Mouse (Mus musculus): ENCODE results near the gene 4930435E12Rik. TPM values are rescaled to one million over a fixed set of nuclear protein-coding genes. Genes with fewer than 3 reads are reported as not detected.

Gene 4930435E12Rik
- polyA plus RNA-seq, 1 experiment from 2014 or later: not detected

DNA sequence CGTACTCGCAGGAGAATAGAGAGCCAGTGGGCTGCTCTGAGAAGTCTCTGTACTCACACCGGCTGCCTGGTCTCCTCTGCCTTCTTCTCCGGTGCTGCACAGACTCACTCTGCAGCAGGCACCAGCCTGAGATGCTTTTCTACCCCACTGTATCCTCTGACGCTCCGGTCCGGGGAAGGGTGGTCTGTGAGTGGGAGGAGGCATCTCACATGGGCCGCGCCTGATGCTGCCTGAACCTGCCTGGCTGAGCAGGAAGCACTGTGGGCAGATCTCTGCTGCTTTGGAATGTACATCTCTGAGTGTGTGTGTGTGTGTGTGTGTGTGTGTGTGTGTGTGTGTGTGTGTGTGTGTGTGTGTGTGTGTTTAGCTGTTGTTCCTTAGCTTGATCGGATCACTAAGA is 28.5 kb downstream of the 4930435E12Rik start, which contains the start of gene Upk1b:
Gene Upk1b (minus strand): TSS at position 238 of the 400 bp plus-strand sequence.
- 30% methylated on average over 10 of the region's 10 CpGs for WGBS
- Histone ChIP-seq H3K4me2 (replicated peaks; ENCODE audit: low read depth, low read length) (no peak within 1 kb of the TSS), H3K27ac (ENCODE audit: low read depth, low read length) (no peak within 1 kb of the TSS)

DNA sequence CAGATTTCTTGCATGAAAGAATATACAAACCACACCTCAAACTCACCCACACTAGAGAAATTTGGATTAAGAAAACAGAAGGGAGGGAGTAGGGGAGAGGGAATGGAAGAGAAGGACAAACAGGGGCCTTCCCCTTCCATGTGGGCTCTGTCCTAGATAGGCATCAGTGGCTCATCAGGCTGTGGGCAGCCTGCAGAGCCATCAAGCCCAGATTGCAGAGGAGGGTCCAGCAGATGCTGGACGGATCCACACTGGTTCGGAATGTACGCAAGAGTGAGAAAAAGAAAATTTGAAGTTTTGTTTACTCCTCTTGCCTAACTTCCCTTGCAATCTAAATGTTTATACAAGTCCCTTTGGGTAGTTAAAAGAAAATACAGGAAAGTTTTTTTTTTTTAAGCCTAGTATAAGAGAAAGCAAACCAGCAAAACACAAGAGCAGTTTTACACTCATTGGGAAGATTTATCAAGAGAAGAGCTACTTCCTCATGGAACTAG is 29.5 kb downstream of the 4930435E12Rik start:
- ATAC-seq (ENCODE audit: low FRiP score, low TSS enrichment): no peak
- no peaks in the 10 kb centered on the region for H3K36me3 ChIP-seq (ENCODE audit: control insufficient read depth, insufficient read depth, low read length)
- H3K4me2 ChIP-seq (replicated peaks; ENCODE audit: low read depth, low read length): no peak overlapping the region

More for the DNA sequence above, 28.5 kb downstream of the 4930435E12Rik start, which contains the start of gene Upk1b:
- ATAC-seq (ENCODE audit: low FRiP score, low TSS enrichment): peak; percentile 75; the same call in 1 of the 2 replicates
- Histone ChIP-seq H3K9me3 (ENCODE audit: control insufficient read depth, low read length) (no peaks in the 10 kb centered on the region), H3K36me3 (ENCODE audit: control insufficient read depth, insufficient read depth, low read length) (no peaks in the 10 kb centered on the region), H3K4me3 (ENCODE audit: low read length) (no peak within 1 kb of the TSS), H3K4me1 (ENCODE audit: control insufficient read depth, insufficient read depth, low read length) (no peaks in the 10 kb centered on the region), H3K9ac (ENCODE audit: low read depth, low read length) (no peak within 1 kb of the TSS), H3K27me3 (ENCODE audit: control insufficient read depth, insufficient read depth, low read length) (no peaks in the 10 kb centered on the region)

DNA sequence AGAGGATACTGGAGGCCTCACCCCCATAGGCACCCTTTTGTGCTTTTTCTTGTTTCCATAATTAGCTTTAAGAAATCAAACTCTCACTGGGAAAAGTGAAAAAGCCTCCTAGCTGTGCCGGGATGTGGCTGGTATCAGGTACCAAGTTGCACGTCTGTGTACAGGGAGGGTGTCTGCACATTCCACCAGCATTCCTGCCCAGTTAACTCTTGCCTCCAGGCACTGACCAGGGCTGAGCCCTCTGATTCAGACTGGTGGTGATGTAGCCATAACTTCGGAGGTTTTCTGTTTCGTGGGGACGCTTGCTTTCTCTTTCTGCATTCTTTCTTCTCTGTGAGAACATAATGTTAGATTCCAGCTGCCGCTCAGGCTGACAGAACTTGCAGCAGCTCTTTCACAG is 35.4 kb downstream of the 4930435E12Rik start:
- no peak overlapping the region for H3K27ac ChIP-seq (ENCODE audit: low read depth, low read length)
- ATAC-seq (ENCODE audit: low FRiP score, low TSS enrichment): no peak

More for the DNA sequence above, 29.5 kb downstream of the 4930435E12Rik start:
- H3K27ac ChIP-seq (ENCODE audit: low read depth, low read length): no peak overlapping the region
- H3K27me3 ChIP-seq (ENCODE audit: control insufficient read depth, insufficient read depth, low read length): no peaks in the 10 kb centered on the region
- H3K4me3 ChIP-seq (ENCODE audit: low read length): no peak overlapping the region
- no peak overlapping the region for H3K9ac ChIP-seq (ENCODE audit: low read depth, low read length)
- H3K4me1 ChIP-seq (ENCODE audit: control insufficient read depth, insufficient read depth, low read length): no peaks in the 10 kb centered on the region
- WGBS: 74% methylated on average over 3 of the region's 3 CpGs
- H3K9me3 ChIP-seq (ENCODE audit: control insufficient read depth, low read length): no peaks in the 10 kb centered on the region

DNA sequence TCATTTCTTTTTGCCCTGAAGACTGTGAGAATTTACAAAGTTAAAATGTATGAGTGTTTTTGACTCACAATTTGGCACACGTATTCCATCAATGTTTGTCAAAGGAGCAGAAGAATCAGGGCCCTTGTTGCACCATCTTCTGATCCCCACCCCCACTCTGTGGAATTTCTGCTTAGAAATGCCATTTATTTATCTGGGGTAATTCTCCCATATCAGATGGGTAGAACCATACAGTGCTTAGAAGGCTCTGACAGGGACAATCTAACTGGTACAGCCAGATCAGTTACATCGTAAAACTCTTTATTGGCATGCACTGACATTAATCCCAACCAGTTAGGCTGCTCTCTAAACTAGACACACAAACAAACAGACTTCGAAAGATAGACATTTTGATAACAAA is 38.6 kb downstream of the 4930435E12Rik start:
- H3K9me3 ChIP-seq (ENCODE audit: control insufficient read depth, low read length): no peaks in the 10 kb centered on the region
- no peaks in the 10 kb centered on the region for H3K27me3 ChIP-seq (ENCODE audit: control insufficient read depth, insufficient read depth, low read length)
- no peaks in the 10 kb centered on the region for H3K36me3 ChIP-seq (ENCODE audit: control insufficient read depth, insufficient read depth, low read length)
- no peaks in the 10 kb centered on the region for H3K4me1 ChIP-seq (ENCODE audit: control insufficient read depth, insufficient read depth, low read length)
- WGBS: 74% methylated on average over 3 of the region's 3 CpGs
- H3K4me2 ChIP-seq (replicated peaks; ENCODE audit: low read depth, low read length): no peak overlapping the region
- H3K9ac ChIP-seq (ENCODE audit: low read depth, low read length): no peak overlapping the region
- ATAC-seq (ENCODE audit: low FRiP score, low TSS enrichment): no peak
- no peak overlapping the region for H3K27ac ChIP-seq (ENCODE audit: low read depth, low read length)
- no peak overlapping the region for H3K4me3 ChIP-seq (ENCODE audit: low read length)

More for the DNA sequence above, 35.4 kb downstream of the 4930435E12Rik start:
- no peaks in the 10 kb centered on the region for H3K27me3 ChIP-seq (ENCODE audit: control insufficient read depth, insufficient read depth, low read length)
- no peaks in the 10 kb centered on the region for H3K36me3 ChIP-seq (ENCODE audit: control insufficient read depth, insufficient read depth, low read length)
- H3K4me3 ChIP-seq (ENCODE audit: low read length): no peak overlapping the region
- no peaks in the 10 kb centered on the region for H3K4me1 ChIP-seq (ENCODE audit: control insufficient read depth, insufficient read depth, low read length)
- H3K9ac ChIP-seq (ENCODE audit: low read depth, low read length): no peak overlapping the region
- H3K4me2 ChIP-seq (replicated peaks; ENCODE audit: low read depth, low read length): no peak overlapping the region
- no peaks in the 10 kb centered on the region for H3K9me3 ChIP-seq (ENCODE audit: control insufficient read depth, low read length)
- 44% methylated on average over 6 of the region's 6 CpGs for WGBS

DNA sequence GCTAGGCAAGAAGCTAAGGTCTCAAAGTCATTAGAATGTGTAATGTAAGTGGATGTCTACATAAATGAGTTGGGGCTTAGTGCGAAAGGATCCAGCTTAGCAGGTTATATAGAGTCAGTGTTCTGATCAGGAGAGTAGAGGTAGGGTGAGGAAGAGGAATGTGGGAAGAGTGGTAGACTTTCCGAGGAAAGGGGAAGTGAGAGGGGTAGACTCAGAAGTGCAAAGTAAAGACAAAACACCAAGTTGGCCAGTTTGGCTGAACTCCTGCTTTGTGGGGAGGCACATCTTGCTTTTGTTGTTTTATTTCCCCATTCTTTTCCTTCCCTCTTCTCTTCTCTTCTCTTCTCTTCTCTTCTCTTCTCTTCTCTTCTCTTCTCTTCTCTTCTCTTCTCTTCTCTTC is 39.5 kb downstream of the 4930435E12Rik start:
- ATAC-seq (ENCODE audit: low FRiP score, low TSS enrichment): no peak
- H3K9me3 ChIP-seq (ENCODE audit: control insufficient read depth, low read length): no peaks in the 10 kb centered on the region

DNA sequence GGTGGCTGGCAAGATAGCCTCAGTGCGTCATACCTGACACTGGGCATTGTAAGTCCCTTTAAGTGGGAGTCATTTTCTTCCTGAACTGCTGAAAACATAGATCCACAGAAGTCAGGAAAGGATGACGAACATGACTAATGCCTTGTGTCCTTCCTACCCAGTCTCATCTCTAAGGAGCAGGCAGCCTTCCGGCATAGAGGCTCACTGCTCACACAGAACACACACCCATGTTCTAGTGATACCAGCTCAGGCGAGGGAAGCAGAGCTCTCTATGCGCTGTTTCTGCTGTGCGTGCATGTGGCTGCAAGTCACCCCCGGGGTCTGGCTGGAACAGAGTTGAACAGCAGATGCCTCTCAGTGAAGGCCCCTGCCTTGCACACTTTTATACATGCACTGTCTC is 43.2 kb downstream of the 4930435E12Rik start:
- Histone ChIP-seq H3K36me3 (ENCODE audit: control insufficient read depth, insufficient read depth, low read length) (no peaks in the 10 kb centered on the region), H3K4me3 (ENCODE audit: low read length) (no peak overlapping the region), H3K4me2 (replicated peaks; ENCODE audit: low read depth, low read length) (no peak overlapping the region), H3K9ac (ENCODE audit: low read depth, low read length) (no peak overlapping the region), H3K4me1 (ENCODE audit: control insufficient read depth, insufficient read depth, low read length) (no peaks in the 10 kb centered on the region), H3K27me3 (ENCODE audit: control insufficient read depth, insufficient read depth, low read length) (no peaks in the 10 kb centered on the region; the same call in 1 of the 2 replicates), H3K27ac (ENCODE audit: low read depth, low read length) (no peak overlapping the region), H3K9me3 (ENCODE audit: control insufficient read depth, low read length) (no peaks in the 10 kb centered on the region)
- WGBS: 85% methylated on average over 7 of the region's 7 CpGs
- ATAC-seq (ENCODE audit: low FRiP score, low TSS enrichment): no peak

More for the DNA sequence above, 39.5 kb downstream of the 4930435E12Rik start:
- Histone ChIP-seq H3K27me3 (ENCODE audit: control insufficient read depth, insufficient read depth, low read length) (no peaks in the 10 kb centered on the region; the same call in 1 of the 2 replicates), H3K36me3 (ENCODE audit: control insufficient read depth, insufficient read depth, low read length) (no peaks in the 10 kb centered on the region), H3K4me1 (ENCODE audit: control insufficient read depth, insufficient read depth, low read length) (no peaks in the 10 kb centered on the region), H3K4me2 (replicated peaks; ENCODE audit: low read depth, low read length) (no peak overlapping the region), H3K27ac (ENCODE audit: low read depth, low read length) (no peak overlapping the region), H3K9ac (ENCODE audit: low read depth, low read length) (no peak overlapping the region), H3K4me3 (ENCODE audit: low read length) (no peak overlapping the region)
- WGBS: 87% methylated on average over 2 of the region's 2 CpGs

DNA sequence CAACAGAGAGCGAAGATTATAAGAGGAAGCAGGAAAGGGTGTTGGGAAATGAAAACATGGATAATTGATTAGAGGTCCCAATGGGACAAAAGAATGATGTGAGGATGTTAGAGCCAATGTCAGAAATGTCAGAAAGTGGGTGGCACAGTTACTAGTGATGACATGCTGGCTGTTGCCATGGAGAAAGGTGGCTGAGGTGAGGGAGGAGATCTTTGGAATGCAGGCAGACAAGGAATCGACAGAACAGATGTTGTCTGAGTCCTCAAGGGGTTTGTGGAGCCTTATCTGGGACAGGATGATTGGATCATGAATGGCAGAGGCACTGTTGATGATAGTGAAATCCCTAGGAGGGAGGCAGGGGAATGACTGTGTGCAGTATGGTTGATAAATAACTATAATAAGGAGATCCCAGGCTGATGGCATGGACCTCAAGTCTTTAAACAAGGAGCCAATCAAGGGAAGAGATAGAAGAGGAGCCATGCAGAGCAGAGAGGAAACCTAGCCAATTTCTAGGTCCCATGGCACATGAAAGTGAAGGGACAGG is 46.0 kb downstream of the 4930435E12Rik start:
- Histone ChIP-seq H3K36me3 (ENCODE audit: control insufficient read depth, insufficient read depth, low read length) (no peaks in the 10 kb centered on the region), H3K4me1 (ENCODE audit: control insufficient read depth, insufficient read depth, low read length) (no peaks in the 10 kb centered on the region), H3K27ac (ENCODE audit: low read depth, low read length) (no peak overlapping the region), H3K27me3 (ENCODE audit: control insufficient read depth, insufficient read depth, low read length) (no peaks in the 10 kb centered on the region; the same call in 1 of the 2 replicates), H3K9me3 (ENCODE audit: control insufficient read depth, low read length) (no peaks in the 10 kb centered on the region), H3K4me2 (replicated peaks; ENCODE audit: low read depth, low read length) (no peak overlapping the region), H3K4me3 (ENCODE audit: low read length) (no peak overlapping the region), H3K9ac (ENCODE audit: low read depth, low read length) (no peak overlapping the region)
- WGBS: 51% methylated on average over 2 of the region's 2 CpGs
- no peak for ATAC-seq (ENCODE audit: low FRiP score, low TSS enrichment)

DNA sequence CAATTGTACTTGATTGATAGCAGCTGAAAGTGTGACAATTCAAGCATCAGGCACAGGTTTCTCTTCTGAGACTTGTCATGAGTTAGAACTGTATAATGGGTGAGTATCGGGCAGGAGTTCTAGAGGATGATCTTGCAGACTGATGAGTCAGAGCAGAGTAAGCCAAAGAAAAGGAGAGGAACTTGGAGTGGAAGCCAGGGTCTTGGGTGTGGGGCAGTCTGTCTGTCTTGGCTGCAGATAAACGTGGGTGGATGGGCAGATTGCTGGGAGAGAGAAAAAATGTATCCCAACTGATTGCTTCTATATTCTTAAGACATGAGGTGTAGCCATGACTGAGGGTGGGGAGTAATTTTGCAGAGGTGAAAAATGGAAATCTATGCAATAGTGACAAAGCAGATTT is 46.6 kb downstream of the 4930435E12Rik start:
- no peaks in the 10 kb centered on the region; the same call in 1 of the 2 replicates for H3K27me3 ChIP-seq (ENCODE audit: control insufficient read depth, insufficient read depth, low read length)
- H3K4me3 ChIP-seq (ENCODE audit: low read length): no peak overlapping the region
- H3K9ac ChIP-seq (ENCODE audit: low read depth, low read length): no peak overlapping the region
- H3K27ac ChIP-seq (ENCODE audit: low read depth, low read length): no peak overlapping the region
- no peaks in the 10 kb centered on the region for H3K9me3 ChIP-seq (ENCODE audit: control insufficient read depth, low read length)
- H3K36me3 ChIP-seq (ENCODE audit: control insufficient read depth, insufficient read depth, low read length): no peaks in the 10 kb centered on the region
- no peaks in the 10 kb centered on the region for H3K4me1 ChIP-seq (ENCODE audit: control insufficient read depth, insufficient read depth, low read length)
- WGBS: 77% methylated on average over 2 of the region's 2 CpGs
- ATAC-seq (ENCODE audit: low FRiP score, low TSS enrichment): no peak
- H3K4me2 ChIP-seq (replicated peaks; ENCODE audit: low read depth, low read length): no peak overlapping the region

DNA sequence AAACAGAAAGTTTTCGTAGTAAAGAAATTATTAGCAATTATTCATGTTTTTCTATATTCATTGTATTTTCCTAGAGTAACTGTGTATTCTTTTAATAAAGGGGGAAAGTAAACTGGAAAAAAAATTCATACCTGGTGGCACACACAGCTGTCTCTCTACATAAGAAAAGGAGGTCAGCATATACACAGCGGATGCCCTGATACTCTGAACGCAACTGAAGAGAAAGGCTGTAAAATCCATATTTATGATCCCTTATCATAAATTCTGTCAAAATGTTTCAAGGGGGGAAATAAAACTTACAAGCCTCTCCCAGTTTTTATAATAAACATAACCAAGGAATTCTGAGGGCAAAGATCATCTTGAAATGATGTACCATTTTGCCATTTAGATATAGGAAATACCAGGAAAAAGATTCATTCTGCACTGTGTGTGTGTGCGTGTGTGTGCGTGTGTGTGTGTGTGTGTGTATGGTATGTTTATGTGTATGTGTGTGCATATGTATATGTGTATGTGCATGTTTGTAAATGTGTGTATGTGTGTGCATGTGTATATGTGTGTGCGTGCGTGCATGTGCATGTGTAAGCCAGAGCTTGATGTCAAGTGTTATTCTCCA is 47.5 kb downstream of the 4930435E12Rik start:
- 92% methylated on average over 7 of the region's 7 CpGs for WGBS

More for the DNA sequence above, 47.5 kb downstream of the 4930435E12Rik start:
- Histone ChIP-seq H3K27ac (ENCODE audit: low read depth, low read length) (no peak overlapping the region), H3K4me2 (replicated peaks; ENCODE audit: low read depth, low read length) (no peak overlapping the region), H3K9ac (ENCODE audit: low read depth, low read length) (no peak overlapping the region), H3K9me3 (ENCODE audit: control insufficient read depth, low read length) (no peaks in the 10 kb centered on the region), H3K4me1 (ENCODE audit: control insufficient read depth, insufficient read depth, low read length) (no peaks in the 10 kb centered on the region), H3K4me3 (ENCODE audit: low read length) (no peak overlapping the region), H3K36me3 (ENCODE audit: control insufficient read depth, insufficient read depth, low read length) (no peaks in the 10 kb centered on the region), H3K27me3 (ENCODE audit: control insufficient read depth, insufficient read depth, low read length) (no peaks in the 10 kb centered on the region; the same call in 1 of the 2 replicates)
- no peak for ATAC-seq (ENCODE audit: low FRiP score, low TSS enrichment)

Measured in kidney, embryonic 14.5 days (tissue).